Mouse (Mus musculus): ENCODE results near the gene Eif2ak4.

Gene Eif2ak4

GRCm38 (mm10) chr2:118464450-118464849 lies 76.0 kb downstream of the Eif2ak4 start:
- DNase-seq (ENCODE audit: low read depth), result no peak

- DNase-seq (ENCODE audit: low read depth), result no peak
Observed at GRCm38 (mm10) chr2:118465894-118466293, 77.5 kb downstream of the Eif2ak4 start.

- no peak for DNase-seq (ENCODE audit: low read depth)
Observed at GRCm38 (mm10) chr2:118466601-118467000, 78.2 kb downstream of the Eif2ak4 start.

- DNase-seq (ENCODE audit: low read depth), result no peak
Observed at GRCm38 (mm10) chr2:118468354-118468753, 79.9 kb downstream of the Eif2ak4 start.

- no peak for DNase-seq (ENCODE audit: low read depth)
Observed at GRCm38 (mm10) chr2:118478833-118479549, 90.6 kb downstream of the Eif2ak4 start.

GRCm38 (mm10) chr2:118479550-118479909 lies 91.1 kb downstream of the Eif2ak4 start, which contains the start of gene Srp14:
Srp14 (minus strand) TSS chr2:118479711.
- DNase-seq (ENCODE audit: low read depth), result peak; percentile 90

- no peak for DNase-seq (ENCODE audit: low read depth)
Observed at GRCm38 (mm10) chr2:118480886-118481285, 92.5 kb downstream of the Eif2ak4 start.

- DNase-seq (ENCODE audit: low read depth), result no peak
Observed at GRCm38 (mm10) chr2:118483032-118483431, 94.6 kb downstream of the Eif2ak4 start.

GRCm38 (mm10) chr2:118484386-118484898 lies 96.0 kb downstream of the Eif2ak4 start:
- DNase-seq (ENCODE audit: low read depth), result no peak

GRCm38 (mm10) chr2:118485415-118485814 lies 97.0 kb downstream of the Eif2ak4 start:
- DNase-seq (ENCODE audit: low read depth), result no peak

- no peak for DNase-seq (ENCODE audit: low read depth)
Observed at GRCm38 (mm10) chr2:118486933-118487332, 98.5 kb downstream of the Eif2ak4 start.

- no peak for DNase-seq (ENCODE audit: low read depth)
Observed at GRCm38 (mm10) chr2:118487806-118488205, 99.4 kb downstream of the Eif2ak4 start.

GRCm38 (mm10) chr2:118490241-118491091 lies 102.0 kb downstream of the Eif2ak4 start:
- DNase-seq (ENCODE audit: low read depth), result no peak

GRCm38 (mm10) chr2:118491281-118491731 lies 102.9 kb downstream of the Eif2ak4 start:
- DNase-seq (ENCODE audit: low read depth), result no peak

- no peak for DNase-seq (ENCODE audit: low read depth)
Observed at GRCm38 (mm10) chr2:118491741-118492395, 103.5 kb downstream of the Eif2ak4 start.

- no peak for DNase-seq (ENCODE audit: low read depth)
Observed at GRCm38 (mm10) chr2:118495024-118495423, 106.6 kb downstream of the Eif2ak4 start.

- DNase-seq (ENCODE audit: low read depth), result no peak
Observed at GRCm38 (mm10) chr2:118497890-118498289, 109.5 kb downstream of the Eif2ak4 start.

- DNase-seq (ENCODE audit: low read depth), result no peak
Observed at GRCm38 (mm10) chr2:118498476-118498875, 110.1 kb downstream of the Eif2ak4 start.

GRCm38 (mm10) chr2:118499135-118499961 lies 110.9 kb downstream of the Eif2ak4 start:
- DNase-seq (ENCODE audit: low read depth), result no peak

- DNase-seq (ENCODE audit: low read depth), result no peak
Observed at GRCm38 (mm10) chr2:118500191-118500590, 111.8 kb downstream of the Eif2ak4 start.

- no peak for DNase-seq (ENCODE audit: low read depth)
Observed at GRCm38 (mm10) chr2:118507126-118507525, 118.7 kb downstream of the Eif2ak4 start.

All from fibroblast of lung, adult 2 months (primary cell).